Mouse (Mus musculus): Measurements from ENCODE around the gene Rilp. TPM values are rescaled to one million over a fixed set of nuclear protein-coding genes. Genes with fewer than 3 reads are reported as not detected.
"Not testable (repeated sequence)": the region's sequence is repeated elsewhere in the genome, so short reads cannot be mapped to it uniquely, and the experiment has no call there.

Gene Rilp
- total RNA-seq, 2 experiments from 2014 or later, result 1.3 TPM; not detected in 1

DNA sequence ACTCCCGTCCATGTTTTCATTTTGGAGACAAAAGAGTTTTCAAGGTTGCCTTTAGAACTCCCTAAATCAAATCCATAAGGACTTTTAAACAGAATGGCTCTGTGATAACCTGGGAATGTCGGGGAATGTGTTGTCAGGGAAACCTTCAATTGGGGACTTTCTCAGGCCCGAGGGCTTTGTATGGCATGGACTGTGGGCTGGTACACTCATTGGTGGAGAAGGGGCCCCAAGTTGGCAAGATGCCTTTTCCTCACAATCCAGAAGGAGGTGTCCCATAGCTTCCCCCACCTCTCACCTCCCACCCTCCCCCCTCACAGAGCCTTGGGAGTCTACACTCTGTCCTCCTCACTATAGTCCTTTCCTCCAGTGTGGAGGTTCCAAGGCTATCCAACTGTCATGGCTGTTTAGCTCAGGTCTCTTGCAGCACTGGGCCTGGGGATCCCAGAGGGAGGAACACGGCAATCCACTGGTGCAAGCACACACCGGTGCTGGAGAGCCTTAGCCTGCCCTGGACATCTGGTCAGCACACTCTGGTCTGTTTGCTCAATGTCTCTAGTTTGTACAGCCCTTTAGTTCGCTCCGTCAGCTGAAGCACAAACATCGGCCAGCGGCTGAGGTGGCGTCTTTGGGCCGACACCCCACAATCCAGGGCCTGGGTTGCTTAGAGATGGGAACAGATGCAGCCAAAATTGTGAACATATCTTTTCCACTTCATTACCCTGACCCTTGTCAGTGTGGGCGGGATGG is 40.5 kb downstream of the Rilp start:
- ATAC-seq (replicated peaks; ENCODE audit: low FRiP score, poor library complexity, severe bottlenecking), result no peak

DNA sequence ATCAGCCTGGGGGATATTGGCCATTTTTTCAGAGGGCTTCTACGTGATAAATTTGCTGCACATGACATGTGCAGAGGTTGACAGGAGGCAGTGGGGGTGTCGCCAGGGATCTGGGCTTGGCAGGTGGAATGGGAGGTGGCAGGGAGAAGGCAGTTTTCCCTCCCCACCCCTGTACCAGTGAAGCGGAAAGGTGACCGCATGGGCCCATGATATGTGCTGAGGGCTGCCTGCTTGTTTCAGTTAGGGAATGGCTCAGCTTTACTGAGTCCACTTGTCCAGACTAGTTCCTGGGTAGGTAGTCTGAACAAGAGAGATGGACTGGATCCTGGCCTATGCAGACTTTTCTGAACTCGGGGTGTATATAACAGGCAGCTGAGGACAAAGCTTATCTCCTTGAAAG is 41.4 kb downstream of the Rilp start:
- ATAC-seq (replicated peaks; ENCODE audit: low FRiP score, poor library complexity, severe bottlenecking), result no peak

DNA sequence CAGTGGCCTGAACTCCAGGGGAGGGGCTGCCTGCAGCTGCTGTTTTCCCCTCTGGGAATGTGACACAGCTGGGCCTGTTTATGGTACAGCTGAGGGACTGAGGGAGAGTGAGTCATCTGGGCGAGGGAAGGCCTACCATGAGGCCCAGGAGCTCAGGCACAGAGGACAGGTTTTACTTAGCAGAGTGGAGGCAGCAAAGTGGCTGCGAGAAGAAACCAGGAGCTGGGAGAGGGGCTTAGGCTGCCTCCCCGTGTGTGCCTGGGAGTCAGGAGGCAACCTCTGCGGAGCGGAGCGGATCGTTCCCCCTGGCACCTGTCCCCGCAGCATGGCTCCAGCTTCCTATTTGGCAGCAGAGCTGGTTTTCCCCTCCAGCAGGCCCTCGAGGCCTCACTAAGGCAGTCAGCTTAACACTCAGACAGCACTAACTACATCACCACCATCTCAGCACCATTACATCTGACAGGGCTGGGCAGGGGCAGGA is 42.1 kb downstream of the Rilp start:
- no peak for ATAC-seq (replicated peaks; ENCODE audit: low FRiP score, poor library complexity, severe bottlenecking)

DNA sequence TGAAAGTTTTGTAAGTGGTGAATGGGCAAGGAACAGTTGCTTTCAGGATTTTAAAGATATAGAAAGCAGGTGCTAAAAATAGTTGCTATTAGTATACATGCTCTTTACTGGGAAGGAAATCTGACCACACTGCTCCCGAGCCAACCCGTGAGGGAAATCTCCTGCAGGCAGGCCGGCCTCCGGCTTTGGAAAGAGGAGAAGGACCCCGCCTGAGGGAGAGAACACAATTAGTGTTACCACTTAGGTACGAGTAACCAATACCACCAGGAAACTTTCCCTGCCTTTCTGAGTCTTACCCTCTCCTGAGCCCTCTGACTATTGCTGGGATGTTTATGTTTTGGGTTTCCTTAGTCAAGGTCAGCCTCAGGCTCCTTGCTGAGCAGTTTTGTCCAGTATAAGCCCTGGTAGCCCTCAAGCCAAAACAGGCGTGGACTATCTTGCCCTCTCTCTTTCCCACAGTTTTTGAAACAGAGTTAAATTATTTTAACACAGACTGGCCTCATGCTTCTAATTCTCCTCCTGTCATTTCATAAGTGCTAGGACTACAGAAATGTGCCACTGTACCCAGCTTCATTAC is 43.1 kb downstream of the Rilp start:
- ATAC-seq (replicated peaks; ENCODE audit: low FRiP score, poor library complexity, severe bottlenecking), result no peak

DNA sequence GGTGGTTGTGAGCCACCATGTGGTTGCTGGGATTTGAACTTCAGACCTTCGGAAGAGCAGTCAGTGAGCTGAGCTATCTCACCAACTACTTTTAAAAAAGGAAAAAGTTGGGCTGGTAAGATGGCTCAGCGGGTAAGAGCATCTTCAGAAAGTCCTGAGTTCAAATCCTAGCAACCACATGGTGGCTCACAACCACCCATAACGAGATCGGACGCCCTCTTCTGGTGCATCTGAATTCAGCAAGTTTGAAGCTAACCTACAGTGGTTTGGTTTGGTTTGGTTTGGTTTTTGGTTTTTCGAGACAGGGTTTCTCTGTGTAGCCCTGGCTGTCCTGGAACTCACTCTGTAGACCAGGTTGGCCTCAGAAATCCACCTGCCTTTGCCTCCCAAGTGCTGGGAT is 46.1 kb downstream of the Rilp start:
- ATAC-seq (replicated peaks; ENCODE audit: low FRiP score, poor library complexity, severe bottlenecking), result not testable (repeated sequence)

DNA sequence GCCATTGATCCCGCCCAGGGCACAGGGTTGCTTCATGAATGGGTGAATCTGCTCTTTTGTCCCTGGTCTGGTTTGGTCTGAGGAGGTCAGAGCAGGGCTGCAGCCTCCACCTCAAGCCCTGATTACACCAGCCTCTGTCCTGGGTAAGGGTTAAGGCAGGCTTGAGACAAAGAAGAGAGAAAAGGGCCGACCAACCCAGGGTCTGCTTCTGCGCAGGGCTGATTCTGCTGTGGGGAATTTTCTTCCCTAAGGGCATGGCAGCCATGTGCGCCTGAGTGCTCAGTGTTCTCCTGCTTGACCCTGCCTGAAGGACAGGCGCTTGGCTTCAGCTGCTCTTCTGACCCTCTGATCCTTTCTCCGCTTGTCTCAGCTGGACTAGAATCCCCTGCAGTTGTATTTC is 47.2 kb downstream of the Rilp start:
- ATAC-seq (replicated peaks; ENCODE audit: low FRiP score, poor library complexity, severe bottlenecking), result no peak

DNA sequence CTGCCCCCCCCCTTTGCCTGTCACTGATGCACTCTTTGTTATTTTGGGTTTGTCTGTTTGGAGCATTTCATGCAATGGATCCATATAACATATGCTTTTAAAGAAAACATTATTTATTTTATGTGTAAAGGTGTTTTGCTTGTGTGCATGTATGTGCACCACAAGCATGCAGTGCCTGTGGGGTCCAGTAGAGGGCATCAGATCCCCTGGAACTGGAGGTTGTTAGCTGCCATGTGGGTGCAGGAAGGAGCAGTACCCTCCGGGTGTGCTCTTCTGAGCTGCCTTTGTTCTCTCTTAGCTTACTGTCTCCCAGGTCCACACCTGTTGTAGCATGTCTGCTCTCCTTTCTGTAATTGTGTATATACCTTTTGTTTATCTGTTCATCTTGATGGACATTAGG is 48.2 kb downstream of the Rilp start:
- ATAC-seq (replicated peaks; ENCODE audit: low FRiP score, poor library complexity, severe bottlenecking), result no peak

DNA sequence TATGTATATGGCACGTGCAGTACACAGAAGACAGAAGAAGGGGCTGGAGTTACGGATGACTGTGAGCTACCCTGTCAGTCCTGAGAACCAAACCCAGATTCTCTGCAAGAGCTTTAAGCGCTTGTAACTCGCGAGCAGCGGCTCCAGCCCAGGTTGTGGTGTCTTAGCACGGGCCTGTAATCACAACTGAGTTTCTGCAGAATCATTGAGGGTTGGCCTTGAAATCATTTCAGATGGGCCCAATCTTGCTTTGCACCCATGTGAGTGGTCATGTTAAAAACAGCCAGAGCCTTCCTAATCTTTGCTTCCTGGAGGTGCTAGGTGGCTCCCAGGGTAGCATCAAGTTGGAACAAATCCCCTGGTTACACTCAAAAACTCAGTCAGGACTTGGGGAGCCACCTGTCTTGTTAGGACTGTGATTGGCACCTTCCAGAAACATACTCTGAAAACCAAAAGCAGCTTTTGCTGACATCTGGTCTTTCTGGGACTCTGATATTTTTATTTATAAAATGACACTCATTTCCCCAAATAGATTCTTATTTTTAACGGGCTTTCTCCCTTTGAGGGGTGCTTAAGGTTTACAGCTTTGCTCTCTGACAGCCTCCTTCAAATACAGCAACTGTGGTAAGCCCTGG is 50.1 kb downstream of the Rilp start:
- ATAC-seq (replicated peaks; ENCODE audit: low FRiP score, poor library complexity, severe bottlenecking), result no peak

DNA sequence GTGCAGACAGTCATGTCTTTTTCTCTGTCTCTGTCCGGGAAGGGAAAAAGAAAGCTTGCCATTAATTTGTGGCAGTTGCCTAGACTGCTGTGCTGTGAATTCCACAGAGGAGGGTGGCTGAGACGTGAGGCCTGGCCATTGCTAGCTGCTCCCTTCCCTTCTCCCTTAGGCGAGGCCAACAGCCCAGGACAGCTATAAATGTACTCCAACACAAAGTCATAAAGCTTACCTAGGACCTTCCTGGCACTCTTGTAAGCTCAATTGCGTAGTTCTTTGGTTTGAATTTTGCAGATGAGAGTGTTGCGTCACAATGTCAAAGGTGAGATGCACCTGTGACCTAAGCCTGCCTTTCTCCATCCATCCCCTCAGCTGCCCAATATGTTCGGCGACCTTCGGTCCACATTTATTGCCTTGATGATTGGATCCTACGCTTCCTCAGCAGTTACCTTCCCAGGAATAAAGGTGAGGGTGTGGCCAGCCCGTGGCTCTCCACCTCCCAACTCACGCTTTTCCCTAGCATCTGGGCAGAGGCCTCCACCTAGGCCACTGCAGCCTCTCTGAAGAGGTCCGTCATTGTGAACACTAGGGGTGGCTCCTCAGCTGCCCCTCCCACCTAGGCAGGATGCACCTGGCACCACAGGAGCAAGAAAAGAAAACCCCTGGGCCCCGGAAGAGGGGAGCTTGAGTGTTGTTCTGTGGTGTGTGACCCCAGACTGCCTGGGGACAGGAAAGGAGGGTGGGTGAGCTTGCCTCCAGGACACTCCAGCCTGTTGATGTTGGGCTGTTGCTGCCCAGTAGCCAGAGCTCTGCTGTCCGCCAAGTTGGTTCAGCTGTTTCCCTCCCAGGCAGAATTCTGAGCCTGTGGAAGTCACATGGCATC is 50.9 kb downstream of the Rilp start:
- no peak for ATAC-seq (replicated peaks; ENCODE audit: low FRiP score, poor library complexity, severe bottlenecking)

DNA sequence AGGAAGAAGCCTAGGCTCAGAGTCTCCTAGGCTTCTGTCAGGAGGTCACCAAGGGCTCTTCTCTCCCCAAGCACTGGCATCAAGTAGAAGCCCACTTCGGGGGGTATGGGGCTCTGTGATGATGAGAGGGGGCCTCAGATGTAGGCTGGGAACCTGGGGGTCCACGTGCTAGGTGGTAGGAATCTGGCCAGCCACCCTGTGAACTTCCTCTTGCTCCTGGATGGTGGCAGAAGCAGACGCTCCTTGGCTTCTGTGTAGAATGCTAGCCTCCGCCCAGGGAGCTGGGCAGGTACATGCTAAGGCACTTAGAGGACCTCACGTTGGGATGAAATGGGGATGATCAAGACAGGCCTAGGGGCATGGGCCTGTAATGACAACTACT is 51.5 kb downstream of the Rilp start:
- no peak for ATAC-seq (replicated peaks; ENCODE audit: low FRiP score, poor library complexity, severe bottlenecking)

Other genes starting within 250 kb of the Rilp start
- 76.7 and 95.5 TPM in 2 replicates for gene Rpa1, start 161.8 kb upstream of the Rilp start, total RNA-seq (2015; ENCODE audit: low replicate concordance)
- gene Rpa1, start 161.8 kb upstream of the Rilp start, total RNA-seq (2017; ENCODE audit: low replicate concordance), result 100 and 110 TPM in 2 replicates
- 6.1 and 8.4 TPM in 2 replicates for gene Smyd4, start 161.7 kb upstream of the Rilp start, total RNA-seq (2015; ENCODE audit: low replicate concordance)
- gene Smyd4, start 161.7 kb upstream of the Rilp start, total RNA-seq (2017; ENCODE audit: low replicate concordance), result 1.1 and 5.3 TPM in 2 replicates
- gene Serpinf1, start 87.4 kb upstream of the Rilp start, total RNA-seq (2015; ENCODE audit: low replicate concordance), result 2.9 and 26.0 TPM in 2 replicates
- gene Serpinf1, start 87.4 kb upstream of the Rilp start, total RNA-seq (2017; ENCODE audit: low replicate concordance), result 2.2 TPM in 1 of 2 replicates, not detected in the other
- gene Serpinf2, start 70.5 kb upstream of the Rilp start, total RNA-seq (2015; ENCODE audit: low replicate concordance), result 2.2 TPM in 1 of 2 replicates, not detected in the other
- gene Serpinf2, start 70.5 kb upstream of the Rilp start, total RNA-seq (2017; ENCODE audit: low replicate concordance), result 0.98 and 1.5 TPM in 2 replicates
- gene Wdr81, start 55.4 kb upstream of the Rilp start, total RNA-seq (2015; ENCODE audit: low replicate concordance), result 39.0 and 53.3 TPM in 2 replicates
- 45.6 and 48.8 TPM in 2 replicates for gene Wdr81, start 55.4 kb upstream of the Rilp start, total RNA-seq (2017; ENCODE audit: low replicate concordance)
- 1.8 and 6.7 TPM in 2 replicates for gene Tlcd2, start 48.4 kb upstream of the Rilp start, total RNA-seq (2015; ENCODE audit: low replicate concordance)
- 1.0 and 17.8 TPM in 2 replicates for gene Tlcd2, start 48.4 kb upstream of the Rilp start, total RNA-seq (2017; ENCODE audit: low replicate concordance)
- 69.6 and 70.0 TPM in 2 replicates for gene Prpf8, start 23.3 kb upstream of the Rilp start, total RNA-seq (2015; ENCODE audit: low replicate concordance)
- gene Prpf8, start 23.3 kb upstream of the Rilp start, total RNA-seq (2017; ENCODE audit: low replicate concordance), result 53.6 and 56.5 TPM in 2 replicates
- not detected in 2 replicates for gene Scarf1, start 3.4 kb downstream of the Rilp start, total RNA-seq (2015; ENCODE audit: low replicate concordance)
- 0.15 TPM in 1 of 2 replicates, not detected in the other for gene Scarf1, start 3.4 kb downstream of the Rilp start, total RNA-seq (2017; ENCODE audit: low replicate concordance)
- gene Slc43a2, start 21.6 kb downstream of the Rilp start, total RNA-seq (2015; ENCODE audit: low replicate concordance), result 4.3 and 6.3 TPM in 2 replicates
- 4.5 and 8.2 TPM in 2 replicates for gene Slc43a2, start 21.6 kb downstream of the Rilp start, total RNA-seq (2017; ENCODE audit: low replicate concordance)
- 39.8 and 49.4 TPM in 2 replicates for gene Pitpna, start 78.0 kb downstream of the Rilp start, total RNA-seq (2015; ENCODE audit: low replicate concordance)
- 18.0 and 33.4 TPM in 2 replicates for gene Pitpna, start 78.0 kb downstream of the Rilp start, total RNA-seq (2017; ENCODE audit: low replicate concordance)
- 36.8 and 78.8 TPM in 2 replicates for gene Inpp5k, start 120.9 kb downstream of the Rilp start, total RNA-seq (2015; ENCODE audit: low replicate concordance)
- 38.4 and 46.3 TPM in 2 replicates for gene Inpp5k, start 120.9 kb downstream of the Rilp start, total RNA-seq (2017; ENCODE audit: low replicate concordance)
- gene Myo1c, start 140.4 kb downstream of the Rilp start, total RNA-seq (2015; ENCODE audit: low replicate concordance), result 15.5 and 22.2 TPM in 2 replicates
- 17.3 and 21.2 TPM in 2 replicates for gene Myo1c, start 140.4 kb downstream of the Rilp start, total RNA-seq (2017; ENCODE audit: low replicate concordance)
- 32.1 and 41.5 TPM in 2 replicates for gene Crk, start 169.2 kb downstream of the Rilp start, total RNA-seq (2015; ENCODE audit: low replicate concordance)
- gene Crk, start 169.2 kb downstream of the Rilp start, total RNA-seq (2017; ENCODE audit: low replicate concordance), result 43.8 and 83.8 TPM in 2 replicates
- gene Ywhae, start 222.8 kb downstream of the Rilp start, total RNA-seq (2015; ENCODE audit: low replicate concordance), result 147 and 149 TPM in 2 replicates
- gene Ywhae, start 222.8 kb downstream of the Rilp start, total RNA-seq (2017; ENCODE audit: low replicate concordance), result 60.1 and 90.8 TPM in 2 replicates